In genomic region chr1:100972303-100972702, GRCm38 (mm10) we compare ENCODE assay signal across 25 mouse cellular contexts.
"Had no signal": no experiment of that assay in that cellular context is flagged by ENCODE, and none has a peak within 500 bp of the region (broad histone marks: within the 10 kb centered on the region; RNA-seq: fewer than 3 reads in every experiment).

No protein-coding gene starts in this region.

- H3K9ac ChIP-seq: embryonic facial prominence, embryonic 12.5 days; embryonic facial prominence, embryonic 13.5 days; embryonic facial prominence, embryonic 15.5 days; forebrain, embryonic 12.5 days; forebrain, embryonic 13.5 days; forebrain, embryonic 15.5 days; forebrain, postnatal 0 days had no signal

- H3K36me3 ChIP-seq: embryonic facial prominence, embryonic 10.5 days; embryonic facial prominence, embryonic 12.5 days; embryonic facial prominence, embryonic 13.5 days; embryonic facial prominence, embryonic 15.5 days; forebrain, embryonic 10.5 days; forebrain, embryonic 12.5 days; forebrain, embryonic 15.5 days had no signal

- DNase-seq: cerebellum, adult 9-10 months; cerebellum, adult 9-11 months; cerebellum, postnatal 10 days; cerebellum, postnatal 14 days; cerebellum, postnatal 25 days; cerebellum, postnatal 36 days; embryo, embryonic 11 days; forebrain, postnatal 0 days; gastrocnemius, adult 2 months; gastrocnemius, postnatal 10 days; gastrocnemius, postnatal 14 days; gastrocnemius, postnatal 25 days; gastrocnemius, postnatal 36 days; heart, adult 11 months; heart, adult 18-20 months; heart, adult 2 months had no signal

- H3K27ac ChIP-seq: embryonic facial prominence, embryonic 10.5 days; embryonic facial prominence, embryonic 12.5 days; embryonic facial prominence, embryonic 13.5 days; embryonic facial prominence, embryonic 15.5 days; forebrain, embryonic 10.5 days; forebrain, embryonic 12.5 days; forebrain, embryonic 13.5 days; forebrain, embryonic 15.5 days; gastrocnemius, adult 2 months; heart, adult 2 months had no signal

- H3K4me1 ChIP-seq: embryonic facial prominence, embryonic 10.5 days; embryonic facial prominence, embryonic 12.5 days; embryonic facial prominence, embryonic 13.5 days; embryonic facial prominence, embryonic 15.5 days; forebrain, embryonic 10.5 days; forebrain, embryonic 12.5 days; forebrain, embryonic 13.5 days; forebrain, embryonic 15.5 days had no signal

- H3K27me3 ChIP-seq: embryonic facial prominence, embryonic 12.5 days; embryonic facial prominence, embryonic 13.5 days; embryonic facial prominence, embryonic 15.5 days; forebrain, embryonic 12.5 days; forebrain, embryonic 13.5 days; forebrain, embryonic 15.5 days had no signal

- H3K4me3 ChIP-seq: embryonic facial prominence, embryonic 10.5 days; embryonic facial prominence, embryonic 12.5 days; embryonic facial prominence, embryonic 13.5 days; embryonic facial prominence, embryonic 15.5 days; erythroblast, embryonic 14.5 days; forebrain, embryonic 10.5 days; forebrain, embryonic 12.5 days; forebrain, embryonic 13.5 days; forebrain, embryonic 15.5 days; gastrocnemius, adult 2 months; heart, adult 2 months had no signal

- H3K9me3 ChIP-seq: embryonic facial prominence, embryonic 10.5 days; embryonic facial prominence, embryonic 12.5 days; embryonic facial prominence, embryonic 13.5 days; embryonic facial prominence, embryonic 15.5 days; forebrain, embryonic 10.5 days; forebrain, embryonic 12.5 days; forebrain, embryonic 13.5 days; forebrain, embryonic 15.5 days had no signal
